Mouse (Mus musculus) cerebellum, postnatal 25 days (tissue): ENCODE measurements at regions not wholly inside any gene's neighbourhood (a gene's known extent, or its start where the extent isn't known, plus 50 kb on each side); places are given as distances from the start of the nearest gene placed in this dataset.
"Not testable (repeated sequence)": the region's sequence is repeated elsewhere in the genome, so short reads cannot be mapped to it uniquely, and the experiment has no call there.

Experiments
- DNase-seq, 2 experiments: peaks; one replicate each; pipeline ENCODE4 v3.0.0; 2021; ENCODE audit warnings: mixed read lengths in 2 of 2

DNA sequence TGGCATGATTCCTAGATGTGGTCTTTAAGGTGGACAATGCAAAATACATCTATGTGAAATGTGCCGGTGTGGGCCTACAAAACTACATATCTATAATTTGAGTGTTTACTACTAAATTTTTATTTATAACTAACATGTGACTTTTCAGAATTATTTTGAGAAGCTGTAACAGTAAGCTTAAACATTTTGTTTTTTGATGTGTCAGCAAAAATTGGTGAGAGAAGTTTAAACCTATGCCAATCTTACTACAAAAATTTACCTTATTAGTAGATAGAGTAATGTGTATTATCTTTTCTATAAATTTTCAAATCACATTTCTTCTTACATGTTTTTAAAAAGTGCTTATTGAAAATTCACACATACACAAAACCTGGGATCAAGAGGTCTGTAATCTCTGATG, 525.1 kb upstream of the Rorb start:
- no peak for DNase-seq

- no peak for DNase-seq
Observed at GRCm38 (mm10) chr19:19587866-19588265, 476.9 kb upstream of the Rorb start.

DNA sequence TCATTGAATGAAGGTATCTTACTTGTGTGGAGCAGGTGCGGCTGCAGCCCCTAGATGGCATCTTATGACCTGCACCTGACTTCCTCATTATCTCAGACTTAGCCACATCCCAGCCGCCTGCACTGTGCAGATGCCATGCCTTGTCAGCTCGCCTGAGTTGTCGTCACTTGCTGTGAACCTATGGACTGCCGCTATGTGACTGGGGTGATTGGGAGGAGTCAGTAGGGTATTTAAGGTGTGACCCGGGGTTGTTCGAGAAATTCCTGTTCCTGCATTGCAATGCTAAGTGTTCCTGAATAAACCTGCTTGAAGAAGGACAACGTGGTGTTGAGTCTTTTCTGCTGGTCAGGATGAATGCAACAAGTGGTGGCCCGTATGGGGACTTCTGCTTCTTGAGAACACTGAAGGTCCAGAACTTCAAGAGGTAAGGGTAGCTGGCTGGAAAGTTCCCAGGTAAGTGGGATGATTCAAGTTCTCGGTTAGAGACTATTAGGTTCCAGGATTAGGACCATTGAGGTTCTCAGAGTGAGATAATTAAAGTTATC, 464.1 kb upstream of the Rorb start:
- not testable (repeated sequence) for DNase-seq

- no peak for DNase-seq
Observed at GRCm38 (mm10) chr19:19564657-19565056, 453.7 kb upstream of the Rorb start.

DNA sequence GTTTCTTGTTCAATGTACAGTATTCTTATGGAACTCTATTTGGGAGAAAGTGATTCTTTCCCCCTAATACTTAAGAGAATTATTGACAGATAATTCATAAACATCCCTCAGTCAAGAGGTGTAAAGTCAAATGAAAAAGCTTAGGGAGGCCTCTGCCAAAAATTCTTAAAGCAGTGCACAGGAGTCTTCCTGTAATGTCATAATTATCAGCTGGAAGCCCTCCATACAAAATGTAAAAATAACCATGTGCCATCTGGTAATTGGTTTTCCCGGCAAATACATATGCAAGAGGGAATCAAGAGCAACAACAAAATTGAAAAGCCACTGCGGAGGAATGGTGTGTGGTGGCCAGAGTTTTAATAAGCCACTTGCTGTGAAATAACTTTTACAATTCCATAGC, 424.1 kb upstream of the Rorb start:
- DNase-seq, result peak; percentile 8 to 16

DNA sequence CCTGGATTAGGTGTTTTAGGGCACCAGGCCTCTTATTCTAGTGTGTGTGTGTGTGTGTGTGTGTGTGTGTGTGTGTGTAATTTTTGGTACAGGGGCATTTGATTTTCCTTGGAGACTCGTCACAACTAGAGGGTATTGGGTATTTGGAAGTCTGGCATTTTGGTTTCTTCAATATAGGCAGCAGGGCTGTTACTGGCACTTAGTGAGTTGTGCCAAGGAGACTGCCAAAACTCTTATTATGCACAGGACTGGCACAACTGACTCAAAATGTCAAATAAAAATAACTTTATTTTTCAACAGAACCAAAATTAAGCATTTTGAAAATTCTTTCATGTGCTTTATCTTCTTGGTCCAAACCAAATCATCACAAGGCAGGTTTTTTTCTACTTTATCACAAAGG, 413.2 kb upstream of the Rorb start:
- DNase-seq, result no peak

DNA sequence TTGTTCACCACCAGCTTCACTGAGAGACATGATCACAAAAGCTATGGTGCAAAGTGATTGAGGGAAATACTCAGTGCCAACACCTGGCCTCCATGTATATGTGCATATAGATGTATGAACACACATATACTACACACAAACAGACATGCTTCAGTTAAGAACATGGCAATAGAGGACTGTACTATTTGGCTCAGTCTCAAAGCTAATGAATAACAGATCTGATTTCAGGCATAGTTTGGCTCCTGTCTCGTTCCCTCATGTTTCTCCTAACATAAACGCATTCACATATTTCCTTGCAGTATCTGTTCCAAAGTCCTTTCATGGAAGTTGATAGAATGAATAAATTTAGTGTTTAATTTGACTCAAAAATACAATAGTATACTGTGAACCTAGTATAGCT, 412.6 kb upstream of the Rorb start:
- no peak for DNase-seq

DNA sequence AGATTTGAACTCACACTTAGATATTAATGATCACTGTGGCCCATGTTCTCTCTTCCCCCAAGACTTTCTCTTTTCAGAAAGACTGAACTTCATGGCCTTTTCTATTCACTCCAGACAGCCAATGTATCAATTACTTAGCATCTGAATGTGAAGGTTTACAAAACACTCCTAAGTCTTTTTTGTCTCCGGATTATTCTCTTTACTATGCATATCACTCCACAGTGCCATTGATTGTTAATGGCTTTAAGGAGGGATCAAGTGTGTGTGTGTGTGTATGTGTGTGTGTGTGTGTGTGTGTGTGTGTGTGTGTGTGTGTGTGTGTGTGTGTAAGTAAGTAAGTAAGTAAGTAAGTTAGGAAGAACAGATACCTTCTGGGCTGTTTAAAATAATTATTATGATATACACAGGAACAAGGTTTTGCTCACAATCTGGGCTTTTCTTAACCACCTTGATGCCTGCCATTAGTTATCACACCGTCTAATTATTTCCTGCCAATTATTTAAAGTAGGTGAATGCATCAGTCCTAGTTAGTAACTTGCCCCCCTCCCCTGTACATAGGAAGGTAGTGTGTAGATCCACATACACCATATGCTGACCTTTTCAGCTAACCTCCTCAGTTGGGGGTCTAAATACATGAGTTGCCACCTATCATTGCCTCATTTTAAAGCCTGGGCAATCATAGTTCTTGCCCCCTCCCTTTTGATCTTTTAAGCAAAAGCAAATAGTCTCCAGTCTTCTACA, 367.4 kb upstream of the Rorb start:
- DNase-seq, result no peak
